Mouse (Mus musculus): ENCODE measurements at regions not wholly inside any gene's neighbourhood (a gene's known extent, or its start where the extent isn't known, plus 50 kb on each side); places are given as distances from the start of the nearest gene placed in this dataset.
A peak's percentile ranks its signal among the peaks of the same experiment; 100 is the strongest.

- H3K4me3 ChIP-seq (ENCODE audit: insufficient read depth in 1 of 2, low read depth in 1 of 2, low read length in 2 of 2, poor library complexity in 1 of 2, severe bottlenecking in 1 of 2) = no peak overlapping the region
- TF ChIP-seq ZNF384 (IDR thresholded peaks at IDR 0.05; ENCODE audit: low read depth, low read length) (no peak), CHD2 (IDR thresholded peaks at IDR 0.05; ENCODE audit: low read depth, low read length) (no peak), MAFK (IDR thresholded peaks at IDR 0.05; ENCODE audit: insufficient read depth, low read depth, low read length) (no peak), ZC3H11A (IDR thresholded peaks at IDR 0.05; ENCODE audit: borderline replicate concordance, low read depth, low read length) (no peak), HCFC1 (IDR thresholded peaks at IDR 0.05; ENCODE audit: borderline replicate concordance, insufficient read depth, low read length) (no peak)
- in situ Hi-C loops (cut with MboI; ENCODE audit: low sequenced_read_pairs in 2 of 2, unreplicated experiment in 2 of 2) = no loop called here
- H3K27ac ChIP-seq (ENCODE audit: insufficient read depth, low read depth, low read length, poor library complexity, severe bottlenecking) = no peak overlapping the region
- peaks cover 9 to 22% of the 10 kb centered on the region in 2 experiments; a peak in 3 of 4 replicates for H3K4me1 ChIP-seq (ENCODE audit: control insufficient read depth in 2 of 2, insufficient read depth in 2 of 2, low read length in 2 of 2, poor library complexity in 1 of 2)
- no peak for DNase-seq (ENCODE audit: low read depth, low spot score)
- peak overlapping the region; percentile 4; the same call in 1 of the 2 replicates for H3K9ac ChIP-seq (ENCODE audit: insufficient read depth, low read depth, low read length, poor library complexity, severe bottlenecking)
- no peaks in the 10 kb centered on the region for H3K9me3 ChIP-seq (ENCODE audit: control insufficient read depth, insufficient read depth, low read depth, low read length)
- no peaks in the 10 kb centered on the region for H3K36me3 ChIP-seq (ENCODE audit: control insufficient read depth, insufficient read depth, low read length, poor library complexity, severe bottlenecking)
These were observed 53.4 kb upstream of the Nap1l1 start for GRCm38 (mm10) chr10:111419375-111420194.

GRCm38 (mm10) chr10:111420195-111420838 is 52.7 kb upstream of the Nap1l1 start:
- no peaks in the 10 kb centered on the region for H3K36me3 ChIP-seq (ENCODE audit: control insufficient read depth, insufficient read depth, low read length, poor library complexity, severe bottlenecking)
- H3K9ac ChIP-seq (ENCODE audit: insufficient read depth, low read depth, low read length, poor library complexity, severe bottlenecking) = no peak overlapping the region
- TF ChIP-seq HCFC1 (IDR thresholded peaks at IDR 0.05; ENCODE audit: borderline replicate concordance, insufficient read depth, low read length) = no peak
- no peak for TF ChIP-seq CHD2 (IDR thresholded peaks at IDR 0.05; ENCODE audit: low read depth, low read length)
- in situ Hi-C loops (cut with MboI; ENCODE audit: low sequenced_read_pairs in 2 of 2, unreplicated experiment in 2 of 2) = no loop called here
- no peak overlapping the region for H3K27ac ChIP-seq (ENCODE audit: insufficient read depth, low read depth, low read length, poor library complexity, severe bottlenecking)
- DNase-seq (ENCODE audit: low read depth, low spot score) = no peak
- no peaks in the 10 kb centered on the region for H3K9me3 ChIP-seq (ENCODE audit: control insufficient read depth, insufficient read depth, low read depth, low read length)
- H3K4me3 ChIP-seq (ENCODE audit: insufficient read depth in 1 of 2, low read depth in 1 of 2, low read length in 2 of 2, poor library complexity in 1 of 2, severe bottlenecking in 1 of 2) = no peak overlapping the region
- H3K4me1 ChIP-seq (ENCODE audit: control insufficient read depth in 2 of 2, insufficient read depth in 2 of 2, low read length in 2 of 2, poor library complexity in 1 of 2) = peaks cover 9 to 22% of the 10 kb centered on the region in 2 experiments; a peak in 3 of 4 replicates

- Histone ChIP-seq H3K36me3 (ENCODE audit: control insufficient read depth, insufficient read depth, low read length, poor library complexity, severe bottlenecking) (no peaks in the 10 kb centered on the region), H3K4me1 (ENCODE audit: control insufficient read depth in 2 of 2, insufficient read depth in 2 of 2, low read length in 2 of 2, poor library complexity in 1 of 2) (peaks cover 9 to 19% of the 10 kb centered on the region in 2 experiments; a peak in 3 of 4 replicates), H3K9ac (ENCODE audit: insufficient read depth, low read depth, low read length, poor library complexity, severe bottlenecking) (peak overlapping the region; percentile 36; the same call in 1 of the 2 replicates), H3K4me3 (ENCODE audit: insufficient read depth in 1 of 2, low read depth in 1 of 2, low read length in 2 of 2, poor library complexity in 1 of 2, severe bottlenecking in 1 of 2) (no peak overlapping the region), H3K9me3 (ENCODE audit: control insufficient read depth, insufficient read depth, low read depth, low read length) (no peaks in the 10 kb centered on the region), H3K27ac (ENCODE audit: insufficient read depth, low read depth, low read length, poor library complexity, severe bottlenecking) (peak overlapping the region; percentile 14; the same call in 1 of the 2 replicates)
- in situ Hi-C loops (cut with MboI; ENCODE audit: low sequenced_read_pairs in 2 of 2, unreplicated experiment in 2 of 2) = no loop called here
- TF ChIP-seq HCFC1 (IDR thresholded peaks at IDR 0.05; ENCODE audit: borderline replicate concordance, insufficient read depth, low read length) (no peak), CHD2 (IDR thresholded peaks at IDR 0.05; ENCODE audit: low read depth, low read length) (no peak), MAFK (IDR thresholded peaks at IDR 0.05; ENCODE audit: insufficient read depth, low read depth, low read length) (no peak), ZC3H11A (IDR thresholded peaks at IDR 0.05; ENCODE audit: borderline replicate concordance, low read depth, low read length) (no peak), ZNF384 (IDR thresholded peaks at IDR 0.05; ENCODE audit: low read depth, low read length) (no peak)
- no peak for DNase-seq (ENCODE audit: low read depth, low spot score)
These were observed 51.0 kb upstream of the Nap1l1 start for GRCm38 (mm10) chr10:111422057-111422456.

GRCm38 (mm10) chr10:111422649-111423048 is 50.4 kb upstream of the Nap1l1 start:
- no peak for DNase-seq (ENCODE audit: low read depth, low spot score)
- Histone ChIP-seq H3K27ac (ENCODE audit: insufficient read depth, low read depth, low read length, poor library complexity, severe bottlenecking) (peak overlapping the region; percentile 60; the same call in 1 of the 2 replicates), H3K9me3 (ENCODE audit: control insufficient read depth, insufficient read depth, low read depth, low read length) (no peaks in the 10 kb centered on the region), H3K36me3 (ENCODE audit: control insufficient read depth, insufficient read depth, low read length, poor library complexity, severe bottlenecking) (no peaks in the 10 kb centered on the region), H3K4me3 (ENCODE audit: insufficient read depth in 1 of 2, low read depth in 1 of 2, low read length in 2 of 2, poor library complexity in 1 of 2, severe bottlenecking in 1 of 2) (0 out of 4 replicates have a peak overlapping the region, but pooled peaks of 1 of the 2 experiments have one; percentile 3), H3K4me1 (ENCODE audit: control insufficient read depth in 2 of 2, insufficient read depth in 2 of 2, low read length in 2 of 2, poor library complexity in 1 of 2) (peaks cover 9 to 19% of the 10 kb centered on the region in 2 experiments; a peak in 3 of 4 replicates), H3K9ac (ENCODE audit: insufficient read depth, low read depth, low read length, poor library complexity, severe bottlenecking) (peak overlapping the region; percentile 37; the same call in 1 of the 2 replicates)
- TF ChIP-seq ZNF384 (IDR thresholded peaks at IDR 0.05; ENCODE audit: low read depth, low read length) = no peak
- no peak for TF ChIP-seq HCFC1 (IDR thresholded peaks at IDR 0.05; ENCODE audit: borderline replicate concordance, insufficient read depth, low read length)
- no peak for TF ChIP-seq ZC3H11A (IDR thresholded peaks at IDR 0.05; ENCODE audit: borderline replicate concordance, low read depth, low read length)
- no peak for TF ChIP-seq CHD2 (IDR thresholded peaks at IDR 0.05; ENCODE audit: low read depth, low read length)
- TF ChIP-seq MAFK (IDR thresholded peaks at IDR 0.05; ENCODE audit: insufficient read depth, low read depth, low read length) = no peak
- in situ Hi-C loops (cut with MboI; ENCODE audit: low sequenced_read_pairs in 2 of 2, unreplicated experiment in 2 of 2) = no loop called here

All from ES-E14 (cell line).